Mouse (Mus musculus) inflammation-experienced regulatory T-cells, adult 6 months (primary cell): ENCODE results near the gene H2afy. TPM values are rescaled to one million over a fixed set of nuclear protein-coding genes. Genes with fewer than 3 reads are reported as not detected.

ENCODE experiments used
- ATAC-seq: one replicate; pipeline ENCODE4 v1.8.0; 2017
- polyA plus RNA-seq, 3 experiments: library from polyadenylated mRNA; unstranded; fragments of 100-300 nt; shearing (Covaris generic); gene quantifications; one replicate each; pipeline ENCODE4 v1.2.1; 2017

Gene H2afy
- polyA plus RNA-seq: 100 to 1,000 TPM; 112 to 148 (median 117) TPM

- ATAC-seq: no peak
Measured at GRCm38 (mm10) chr13:56136200-56136599, at the start of gene H2afy. TSS of gene H2afy (minus strand) at chr13:56136361.

GRCm38 (mm10) chr13:56183687-56184086 is 47.5 kb upstream of the H2afy start:
- ATAC-seq: no peak

- no peak for ATAC-seq
Measured at GRCm38 (mm10) chr13:56181424-56181823, 45.3 kb upstream of the H2afy start.

GRCm38 (mm10) chr13:56178416-56179035 is 42.4 kb upstream of the H2afy start, which contains the start of gene Tifab:
TSS of gene Tifab (minus strand) at chr13:56178885.
- ATAC-seq: no peak

GRCm38 (mm10) chr13:56176310-56176709 is 40.1 kb upstream of the H2afy start:
- ATAC-seq: no peak

DNA sequence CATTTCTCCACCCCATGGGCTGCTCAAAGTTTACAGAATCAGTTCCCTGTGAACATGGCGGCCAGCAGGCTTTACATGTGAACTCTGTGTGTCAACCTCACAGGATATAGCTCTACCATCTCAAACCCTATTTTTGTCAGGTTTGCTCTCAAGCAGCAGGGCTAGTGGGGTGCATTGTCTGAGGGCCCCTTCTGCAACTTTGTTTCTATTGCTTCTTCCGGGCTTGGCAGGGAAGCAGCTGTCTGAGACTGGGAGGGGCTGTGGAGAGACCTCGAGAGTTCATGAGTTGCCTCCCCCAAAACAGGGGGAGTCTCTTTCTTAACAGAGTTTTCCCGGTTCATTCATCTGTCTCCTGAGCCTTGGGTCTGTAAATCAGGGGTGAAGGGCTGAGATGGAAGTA is 39.7 kb upstream of the H2afy start:
- no peak for ATAC-seq

DNA sequence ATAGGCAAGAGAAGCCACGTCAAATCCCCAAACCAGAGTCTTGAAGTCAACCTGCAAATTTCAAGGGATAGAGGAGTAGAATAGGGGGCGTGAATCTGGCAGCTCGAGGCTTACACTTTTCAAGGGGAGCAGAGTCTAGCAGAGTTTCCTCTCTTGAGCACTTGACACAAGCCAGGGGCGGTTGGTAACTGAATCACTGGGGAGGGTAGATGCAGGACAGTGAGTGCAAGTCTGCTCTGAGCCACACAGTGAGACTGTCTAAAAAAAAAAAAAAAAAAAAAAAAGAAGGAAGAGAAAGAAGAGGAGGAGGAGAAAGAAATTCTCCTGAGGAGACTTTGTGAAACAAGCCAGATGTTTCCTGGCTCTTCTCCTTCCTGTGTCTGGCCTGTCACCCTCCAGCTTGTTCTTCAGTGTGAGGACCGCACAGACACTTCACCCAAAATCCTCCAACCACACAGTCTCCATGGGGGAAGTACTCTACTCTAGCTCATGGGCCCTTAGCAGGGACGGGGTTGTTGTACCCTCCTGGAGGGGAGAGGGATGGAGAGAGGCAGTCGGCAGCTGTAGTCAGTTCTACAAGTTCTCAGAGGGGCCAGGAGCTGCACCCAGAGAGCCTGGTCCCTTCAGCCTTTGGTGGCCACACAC is 36.9 kb upstream of the H2afy start:
- no peak for ATAC-seq

GRCm38 (mm10) chr13:56172106-56172505 is 35.9 kb upstream of the H2afy start:
- no peak for ATAC-seq

- ATAC-seq: no peak
Measured at GRCm38 (mm10) chr13:56168403-56168781, 32.2 kb upstream of the H2afy start.

GRCm38 (mm10) chr13:56167446-56168402 is 31.6 kb upstream of the H2afy start:
- ATAC-seq: no peak

DNA sequence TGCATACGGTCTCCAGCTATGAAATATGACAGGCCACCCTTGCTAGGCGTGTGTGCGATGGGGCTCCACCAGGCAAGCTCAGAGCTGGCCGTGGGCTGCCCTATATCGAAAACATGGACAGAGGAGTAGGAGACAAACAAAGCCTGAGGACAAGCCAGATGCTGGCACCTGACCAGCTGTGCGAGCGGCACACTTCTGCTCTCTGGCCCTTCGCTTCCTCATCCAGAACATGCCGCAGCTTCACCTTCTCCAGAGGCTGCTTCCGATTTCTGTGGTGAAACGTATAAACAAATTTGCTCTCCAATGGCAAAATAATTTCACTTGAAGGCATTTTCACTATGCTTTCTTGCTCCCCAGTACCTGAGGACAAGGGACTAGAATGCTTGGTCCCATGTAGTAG is 29.4 kb upstream of the H2afy start:
- ATAC-seq: no peak

DNA sequence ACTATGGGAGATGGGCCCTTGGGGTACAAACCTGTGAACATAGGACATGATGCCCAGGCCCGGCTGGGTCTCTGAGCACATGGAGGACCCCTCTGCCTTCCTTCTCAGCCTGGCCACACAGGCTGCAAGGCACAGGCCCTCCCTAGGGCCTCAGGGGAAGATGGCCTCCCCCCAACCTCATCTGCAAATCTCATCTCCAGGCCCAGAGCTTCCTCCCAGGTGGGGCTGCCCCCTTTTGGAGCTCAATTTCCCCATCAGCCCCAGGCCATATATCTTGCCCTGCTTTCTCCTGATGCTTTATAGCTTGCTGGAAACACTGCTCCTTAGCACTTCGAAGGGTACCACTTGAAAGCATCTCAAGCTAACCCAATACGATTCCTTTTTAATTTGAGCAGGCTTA is 28.2 kb upstream of the H2afy start:
- ATAC-seq: no peak

- no peak for ATAC-seq
Measured at GRCm38 (mm10) chr13:56163751-56164150, 27.6 kb upstream of the H2afy start.

GRCm38 (mm10) chr13:56162859-56163258 is 26.7 kb upstream of the H2afy start:
- no peak for ATAC-seq

GRCm38 (mm10) chr13:56159614-56160363 is 23.6 kb upstream of the H2afy start:
- ATAC-seq: no peak

GRCm38 (mm10) chr13:56159016-56159601 is 22.9 kb upstream of the H2afy start:
- peak; percentile 58 for ATAC-seq

DNA sequence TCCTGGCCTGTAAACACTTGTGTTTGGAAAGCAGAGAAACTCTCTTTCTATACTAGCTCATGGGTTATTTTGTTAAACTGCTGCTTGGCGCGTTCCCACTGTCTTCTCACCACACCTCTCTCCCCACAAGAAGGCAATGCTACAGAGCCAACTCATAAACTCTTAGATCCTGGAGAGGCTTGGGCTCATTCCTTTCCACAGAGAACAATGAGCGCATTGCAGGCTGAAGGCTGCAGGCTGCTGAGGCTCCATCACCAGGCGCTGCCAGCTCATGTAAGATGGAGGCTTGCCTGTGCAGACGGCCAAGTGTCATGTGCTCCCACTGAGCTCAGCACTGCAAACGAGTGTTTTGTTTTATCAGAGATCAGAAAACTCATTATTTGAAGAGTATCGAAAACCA is 19.5 kb upstream of the H2afy start:
- ATAC-seq: no peak

GRCm38 (mm10) chr13:56155048-56155447 is 18.9 kb upstream of the H2afy start:
- no peak for ATAC-seq

DNA sequence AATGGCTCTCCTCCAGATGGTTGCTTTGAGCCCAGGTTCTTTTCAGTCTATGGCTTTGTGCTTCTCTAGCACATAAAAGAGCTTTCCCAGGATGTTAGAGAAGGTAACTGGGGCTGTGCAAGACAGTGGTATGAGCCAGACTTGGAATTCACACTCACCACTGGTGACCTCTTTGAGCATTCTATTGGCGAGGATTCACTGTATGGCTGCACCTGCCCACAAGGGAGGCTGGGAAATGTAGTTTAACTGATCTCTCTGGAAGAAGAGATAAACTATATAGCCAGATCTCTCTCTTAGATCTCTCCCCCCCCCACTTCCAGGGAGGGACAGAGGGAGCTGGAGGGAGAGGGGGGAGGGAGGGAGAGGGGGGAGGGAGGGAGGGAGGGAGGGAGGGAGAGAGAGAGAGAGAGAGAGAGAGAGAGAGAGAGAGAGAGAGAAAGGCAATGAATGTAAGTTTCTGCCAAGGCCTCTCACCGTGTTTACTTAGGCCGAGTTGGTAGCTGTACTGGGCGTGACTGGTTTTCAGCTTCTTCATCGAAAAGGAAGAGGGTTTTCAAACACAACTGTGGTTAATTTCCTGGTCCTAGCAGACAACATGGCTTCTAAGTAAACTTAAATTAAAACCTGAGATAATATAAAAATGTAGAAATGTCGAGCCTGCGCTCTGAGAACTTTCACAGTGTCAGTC is 16.8 kb upstream of the H2afy start:
- no peak for ATAC-seq

GRCm38 (mm10) chr13:56151404-56152226 is 15.5 kb upstream of the H2afy start:
- ATAC-seq: peak; percentile 78

DNA sequence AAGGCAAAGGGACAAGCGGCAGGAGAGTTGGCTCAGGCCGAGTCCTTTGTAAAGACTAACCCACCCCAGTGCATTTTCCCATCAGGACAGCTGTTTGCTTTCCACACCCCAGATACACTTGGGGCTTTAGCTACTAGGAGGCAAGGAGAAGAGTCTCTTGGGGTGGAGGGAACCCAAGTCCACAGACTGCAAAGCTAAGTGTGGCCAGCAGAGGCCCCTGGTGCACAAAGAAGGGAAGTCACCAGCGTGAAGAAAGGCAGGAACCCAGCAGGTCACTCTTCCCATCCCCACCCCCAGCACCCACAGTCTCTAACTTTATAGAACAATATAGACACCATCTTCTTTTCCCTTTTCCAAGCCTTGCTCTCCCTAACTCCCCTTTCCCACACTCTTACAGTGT is 9.4 kb upstream of the H2afy start:
- peak; percentile 65 for ATAC-seq
